Mouse (Mus musculus) neural tube, embryonic 12.5 days (tissue): ENCODE results near the gene Tmprss15. TPM values are rescaled to one million over a fixed set of nuclear protein-coding genes. Genes with fewer than 3 reads are reported as not detected.

Experiments used
- polyA plus RNA-seq: library from polyadenylated mRNA; unstranded; fragments of >200 nt; fragmentation: Nextera tagmentation; extraction: Ambion mirVana; gene quantifications from 2 replicates; pipeline ENCODE4 v1.2.1, GENCODE M21; 2016

Gene Tmprss15
- polyA plus RNA-seq, 1 experiment from 2014 or later = not detected

Other genes with a start within 250 kb of the Tmprss15 start
- gene Chodl, start 160.1 kb downstream of the Tmprss15 start, polyA plus RNA-seq = 17.0 and 20.5 TPM in 2 replicates